Mouse (Mus musculus): ENCODE measurements around the gene Vsx1. TPM values are rescaled to one million over a fixed set of nuclear protein-coding genes. Genes with fewer than 3 reads are reported as not detected.

Gene Vsx1
- polyA plus RNA-seq, 1 experiment from 2014 or later, result not detected

GRCm38 (mm10) chr2:150678392-150678791 lies 10.8 kb downstream of the Vsx1 start:
- no peak overlapping the region for H3K9ac ChIP-seq
- no peak overlapping the region for H3K4me2 ChIP-seq
- 2% methylated on average over 3 of the region's 3 CpGs for WGBS
- H3K27me3 ChIP-seq (replicated peaks), result no peaks in the 10 kb centered on the region
- H3K4me3 ChIP-seq (replicated peaks), result no peak overlapping the region
- H3K9me3 ChIP-seq, result no peaks in the 10 kb centered on the region
- no peaks in the 10 kb centered on the region for H3K4me1 ChIP-seq
- H3K27ac ChIP-seq, result no peak overlapping the region
- H3K36me3 ChIP-seq, result no peaks in the 10 kb centered on the region
- no peak for ATAC-seq (ENCODE audit: insufficient read depth, low FRiP score, low read depth)

GRCm38 (mm10) chr2:150675525-150675924 lies 13.6 kb downstream of the Vsx1 start:
- Histone ChIP-seq H3K4me3 (replicated peaks) (no peak overlapping the region), H3K9ac (no peak overlapping the region), H3K4me1 (no peaks in the 10 kb centered on the region), H3K9me3 (no peaks in the 10 kb centered on the region), H3K4me2 (no peak overlapping the region), H3K27ac (no peak overlapping the region), H3K36me3 (no peaks in the 10 kb centered on the region), H3K27me3 (replicated peaks) (no peaks in the 10 kb centered on the region)
- WGBS, result 26% methylated on average over 1 of the region's 1 CpGs
- ATAC-seq (ENCODE audit: insufficient read depth, low FRiP score, low read depth), result no peak

DNA sequence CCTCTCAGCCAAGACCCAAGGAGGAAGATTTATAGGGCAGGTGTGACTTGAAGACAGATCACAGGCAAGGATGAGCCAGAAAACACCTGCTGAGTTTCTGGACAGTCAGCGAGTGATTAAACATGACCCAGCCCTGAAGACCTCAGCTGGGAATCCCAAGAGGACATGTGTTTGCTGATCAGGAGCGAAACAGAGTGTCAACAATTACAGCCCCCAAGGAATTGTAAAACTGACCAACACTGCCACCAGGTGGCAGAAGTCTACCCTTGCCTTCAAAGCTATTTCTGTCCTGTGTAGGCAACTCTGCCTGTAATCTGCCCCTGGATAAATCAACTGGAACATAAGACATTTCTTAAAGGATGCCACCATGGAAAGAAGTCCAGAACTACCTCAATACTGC lies 14.3 kb downstream of the Vsx1 start:
- H3K27ac ChIP-seq, result no peak overlapping the region
- no peaks in the 10 kb centered on the region for H3K9me3 ChIP-seq
- WGBS, result 0% methylated on average over 2 of the region's 2 CpGs
- H3K4me1 ChIP-seq, result no peaks in the 10 kb centered on the region
- no peaks in the 10 kb centered on the region for H3K27me3 ChIP-seq (replicated peaks)
- H3K9ac ChIP-seq, result no peak overlapping the region
- ATAC-seq (ENCODE audit: insufficient read depth, low FRiP score, low read depth), result peak; percentile 5; the same call in 1 of the 2 replicates
- H3K4me3 ChIP-seq (replicated peaks), result no peak overlapping the region
- H3K36me3 ChIP-seq, result no peaks in the 10 kb centered on the region
- H3K4me2 ChIP-seq, result no peak overlapping the region

- Histone ChIP-seq H3K4me2 (no peak overlapping the region), H3K4me1 (no peaks in the 10 kb centered on the region), H3K9me3 (no peaks in the 10 kb centered on the region), H3K36me3 (no peaks in the 10 kb centered on the region), H3K27ac (no peak overlapping the region), H3K9ac (no peak overlapping the region), H3K4me3 (replicated peaks) (no peak overlapping the region), H3K27me3 (replicated peaks) (no peaks in the 10 kb centered on the region)
- ATAC-seq (ENCODE audit: insufficient read depth, low FRiP score, low read depth), result no peak
- 84% methylated on average over 11 of the region's 11 CpGs for WGBS
Measured at GRCm38 (mm10) chr2:150673929-150674328, 15.2 kb downstream of the Vsx1 start.

DNA sequence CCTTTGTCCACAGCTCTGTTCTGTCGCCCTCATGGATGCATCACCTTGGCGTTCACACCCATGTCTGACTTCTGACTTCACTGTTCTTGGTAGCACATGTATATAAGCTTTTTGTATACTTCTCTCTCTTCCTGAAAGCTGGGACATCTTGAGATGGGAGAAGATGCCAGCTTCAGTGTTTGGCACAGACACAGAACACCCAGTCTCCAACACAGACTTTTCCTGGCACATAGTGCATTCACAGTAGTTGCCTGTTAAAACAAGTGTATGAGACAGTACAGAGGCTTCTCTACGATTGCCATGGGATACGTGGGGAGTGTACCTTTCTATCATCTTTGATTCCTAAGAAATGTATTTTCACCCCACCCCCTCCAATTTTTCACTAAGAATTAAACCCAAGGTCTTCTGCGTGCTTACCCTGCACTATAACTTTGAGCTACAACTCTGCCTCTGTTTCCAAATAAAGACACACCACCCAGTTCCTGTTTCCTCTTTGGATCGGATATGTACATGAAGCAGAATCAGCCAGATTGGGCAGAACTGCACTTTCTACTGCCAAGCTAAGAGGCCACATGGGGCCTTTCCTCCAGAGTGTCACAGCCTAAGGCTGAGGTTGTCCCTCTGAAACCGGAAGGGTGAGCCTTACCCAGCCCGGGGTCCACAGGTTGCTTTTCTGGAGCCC lies 17.4 kb downstream of the Vsx1 start:
- no peak overlapping the region for H3K27ac ChIP-seq
- H3K9ac ChIP-seq, result no peak overlapping the region
- no peaks in the 10 kb centered on the region for H3K9me3 ChIP-seq
- H3K27me3 ChIP-seq (replicated peaks), result no peaks in the 10 kb centered on the region
- H3K36me3 ChIP-seq, result no peaks in the 10 kb centered on the region
- H3K4me1 ChIP-seq, result peaks cover 16% of the 10 kb centered on the region; the same call in 1 of the 2 replicates
- H3K4me3 ChIP-seq (replicated peaks), result no peak overlapping the region
- 74% methylated on average over 8 of the region's 8 CpGs for WGBS
- H3K4me2 ChIP-seq, result no peak overlapping the region
- ATAC-seq (ENCODE audit: insufficient read depth, low FRiP score, low read depth), result no peak

DNA sequence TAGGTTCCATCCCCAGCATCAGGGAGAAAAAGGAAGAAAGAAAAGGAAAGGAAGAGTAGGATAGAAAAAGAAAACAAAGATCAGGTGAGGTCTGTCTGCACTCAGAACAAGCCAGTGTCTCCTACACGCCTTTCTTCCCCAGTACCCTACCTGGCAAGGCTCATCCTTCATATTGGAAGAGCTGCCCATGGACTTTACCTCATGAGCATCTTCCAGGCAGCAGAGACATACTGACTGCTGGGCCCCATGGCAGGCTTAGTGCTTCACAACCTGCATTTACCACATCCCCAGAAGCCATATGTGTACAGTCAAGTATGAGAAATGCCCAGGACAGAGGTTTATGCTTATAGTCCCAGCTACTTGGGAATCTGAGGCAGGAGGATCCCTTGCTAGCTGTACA lies 18.2 kb downstream of the Vsx1 start:
- H3K27me3 ChIP-seq (replicated peaks), result no peaks in the 10 kb centered on the region
- H3K9ac ChIP-seq, result no peak overlapping the region
- H3K36me3 ChIP-seq, result no peaks in the 10 kb centered on the region
- no peak for ATAC-seq (ENCODE audit: insufficient read depth, low FRiP score, low read depth)
- no peak overlapping the region for H3K4me2 ChIP-seq
- no peaks in the 10 kb centered on the region for H3K9me3 ChIP-seq
- H3K4me3 ChIP-seq (replicated peaks), result no peak overlapping the region
- H3K27ac ChIP-seq, result no peak overlapping the region
- WGBS, result 85% methylated on average over 1 of the region's 1 CpGs
- H3K4me1 ChIP-seq, result peaks cover 19% of the 10 kb centered on the region

DNA sequence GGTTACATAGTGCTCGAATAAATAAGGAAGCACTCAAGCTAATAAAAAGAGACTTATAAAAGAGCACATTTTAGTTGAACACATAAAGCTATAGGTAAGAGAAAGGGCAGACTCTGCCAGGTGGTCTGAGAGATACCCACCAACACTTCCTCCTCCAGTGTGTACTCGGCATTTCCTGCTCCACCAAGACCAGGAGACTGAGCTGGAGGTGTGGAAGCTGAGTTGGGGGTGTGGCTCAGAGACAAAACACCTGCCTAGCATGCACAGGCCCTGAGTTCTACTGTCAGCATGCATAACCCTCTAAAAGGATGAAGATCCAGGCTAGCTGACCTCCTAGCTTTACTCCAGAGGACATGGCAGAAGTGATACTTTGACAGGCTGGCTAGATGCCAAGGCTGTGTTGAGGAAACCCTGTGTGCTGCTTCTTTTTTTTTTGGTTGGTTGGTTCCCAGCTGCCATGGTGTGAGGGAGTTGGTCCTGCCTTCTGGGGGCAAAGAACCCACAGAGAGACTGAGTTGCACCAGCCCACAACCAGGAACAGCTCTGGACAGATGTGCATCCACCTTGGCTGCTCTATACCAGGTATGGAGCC lies 19.6 kb downstream of the Vsx1 start:
- 64% methylated on average over 2 of the region's 2 CpGs for WGBS
- no peak for ATAC-seq (ENCODE audit: insufficient read depth, low FRiP score, low read depth)
- no peak overlapping the region for H3K9ac ChIP-seq
- H3K27me3 ChIP-seq (replicated peaks), result no peaks in the 10 kb centered on the region
- H3K4me1 ChIP-seq, result peaks cover 25% of the 10 kb centered on the region
- no peaks in the 10 kb centered on the region for H3K36me3 ChIP-seq
- H3K4me2 ChIP-seq, result no peak overlapping the region
- no peaks in the 10 kb centered on the region for H3K9me3 ChIP-seq
- no peak overlapping the region for H3K4me3 ChIP-seq (replicated peaks)
- H3K27ac ChIP-seq, result peak overlapping the region; percentile 85; the same call in 1 of the 2 replicates

DNA sequence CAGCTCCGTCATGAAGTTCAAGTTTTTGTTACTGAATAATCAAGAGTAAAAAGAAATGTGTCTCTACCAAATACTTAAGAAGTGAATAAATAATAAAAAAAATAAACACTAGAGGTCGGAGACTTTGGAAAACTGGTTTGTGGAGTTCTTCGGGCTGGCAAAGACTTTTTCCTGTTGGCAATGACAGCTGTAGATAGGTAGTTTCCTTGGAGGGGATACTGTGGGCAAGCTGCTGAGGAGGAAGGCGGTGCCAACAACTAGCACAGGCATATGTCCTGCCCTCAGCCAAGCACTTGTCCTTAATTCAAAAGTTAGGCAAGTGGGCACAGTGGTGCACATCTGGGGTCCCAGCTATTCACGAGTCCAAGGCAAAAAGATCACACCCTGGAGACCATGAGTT lies 20.2 kb downstream of the Vsx1 start:
- 0 out of 2 replicates have a peak overlapping the region, but pooled peaks have one; percentile 93 for H3K4me2 ChIP-seq
- H3K27ac ChIP-seq, result peak overlapping the region; percentile 85; the same call in 1 of the 2 replicates
- 68% methylated on average over 5 of the region's 5 CpGs for WGBS
- peaks cover 25% of the 10 kb centered on the region for H3K4me1 ChIP-seq
- H3K4me3 ChIP-seq (replicated peaks), result 0 out of 2 replicates have a peak overlapping the region, but pooled peaks have one; percentile 68
- no peaks in the 10 kb centered on the region for H3K27me3 ChIP-seq (replicated peaks)
- H3K9me3 ChIP-seq, result no peaks in the 10 kb centered on the region
- no peak overlapping the region for H3K9ac ChIP-seq
- no peaks in the 10 kb centered on the region for H3K36me3 ChIP-seq
- no peak for ATAC-seq (ENCODE audit: insufficient read depth, low FRiP score, low read depth)

GRCm38 (mm10) chr2:150667820-150668766 lies 21.1 kb downstream of the Vsx1 start, which contains the start of gene Acss1:
Gene Acss1, minus strand, starts transcription at chr2:150668500.
- 2% methylated on average over 59 of the region's 61 CpGs for WGBS
- peaks cover 25% of the 10 kb centered on the region for H3K4me1 ChIP-seq
- no peaks in the 10 kb centered on the region for H3K36me3 ChIP-seq
- no peaks in the 10 kb centered on the region for H3K27me3 ChIP-seq (replicated peaks)
- peak within 1 kb of the TSS; percentile 93 for H3K4me2 ChIP-seq
- peak within 1 kb of the TSS; percentile 76 for H3K9ac ChIP-seq
- peak within 1 kb of the TSS; percentile 85 for H3K27ac ChIP-seq
- peak within 1 kb of the TSS; percentile 68 for H3K4me3 ChIP-seq (replicated peaks)
- ATAC-seq (ENCODE audit: insufficient read depth, low FRiP score, low read depth), result peak; percentile 72
- H3K9me3 ChIP-seq, result no peaks in the 10 kb centered on the region

GRCm38 (mm10) chr2:150667065-150667819 lies 21.9 kb downstream of the Vsx1 start:
- Histone ChIP-seq H3K27me3 (replicated peaks) (no peaks in the 10 kb centered on the region), H3K4me3 (replicated peaks) (peak overlapping the region; percentile 68), H3K36me3 (no peaks in the 10 kb centered on the region), H3K9me3 (no peaks in the 10 kb centered on the region), H3K9ac (peak overlapping the region; percentile 76; the same call in 1 of the 2 replicates), H3K4me2 (peak overlapping the region; percentile 93), H3K27ac (peak overlapping the region; percentile 85), H3K4me1 (peaks cover 25% of the 10 kb centered on the region)
- ATAC-seq (ENCODE audit: insufficient read depth, low FRiP score, low read depth), result peak; percentile 62
- 2% methylated on average over 17 of the region's 17 CpGs for WGBS

GRCm38 (mm10) chr2:150666723-150667064 lies 22.5 kb downstream of the Vsx1 start:
- H3K4me1 ChIP-seq, result peaks cover 25% of the 10 kb centered on the region
- H3K9ac ChIP-seq, result no peak overlapping the region
- H3K36me3 ChIP-seq, result no peaks in the 10 kb centered on the region
- H3K27ac ChIP-seq, result peak overlapping the region; percentile 85; the same call in 1 of the 2 replicates
- no peaks in the 10 kb centered on the region for H3K9me3 ChIP-seq
- 43% methylated on average over 7 of the region's 7 CpGs for WGBS
- peak overlapping the region; percentile 93 for H3K4me2 ChIP-seq
- no peaks in the 10 kb centered on the region for H3K27me3 ChIP-seq (replicated peaks)
- H3K4me3 ChIP-seq (replicated peaks), result peak overlapping the region; percentile 68
- ATAC-seq (ENCODE audit: insufficient read depth, low FRiP score, low read depth), result no peak

Data from stomach, embryonic 15.5 days (tissue).